Mouse (Mus musculus): ENCODE results near the gene Pltp. TPM values are rescaled to one million over a fixed set of nuclear protein-coding genes. Genes with fewer than 3 reads are reported as not detected.

The Pltp gene
- polyA plus RNA-seq (2014; fragmentation: Illumina TruSeq; extraction: RNeasy Lipid Tissue Mini Kit (QIAGEN cat#74804); ENCODE audit: low read depth, low replicate concordance), result 169 TPM

GRCm38 (mm10) chr2:164857101-164857821 lies at the start of gene Pltp:
Gene Pltp (minus strand): TSS chr2:164857711.

GRCm38 (mm10) chr2:164879228-164879567 lies 21.7 kb upstream of the Pltp start, which contains the start of gene Pcif1:
Gene Pcif1 (plus strand): TSS chr2:164879304.

GRCm38 (mm10) chr2:164833314-164833959 lies 24.1 kb downstream of the Pltp start, which contains the start of gene Neurl2:
Gene Neurl2 (minus strand): TSS chr2:164833456.

GRCm38 (mm10) chr2:164832748-164833301 lies 24.7 kb downstream of the Pltp start, which contains the start of gene Ctsa:
Gene Ctsa (plus strand): TSS chr2:164832873.

GRCm38 (mm10) chr2:164828437-164828836 lies 29.1 kb downstream of the Pltp start, which contains the start of gene Spata25:
Gene Spata25 (minus strand): TSS chr2:164828537.

GRCm38 (mm10) chr2:164822636-164823165 lies 34.8 kb downstream of the Pltp start, which contains the start of gene Zswim1:
Gene Zswim1 (plus strand): TSS chr2:164822686.

GRCm38 (mm10) chr2:164804533-164805331 lies 52.8 kb downstream of the Pltp start, which contains the start of the genes Acot8 and Zswim3:
Gene Acot8 (minus strand): TSS chr2:164804882.
Gene Zswim3 (plus strand): TSS chr2:164805098.

Other genes with a start within 250 kb of the Pltp start
- 215 TPM for gene Wfdc6b, start 244.2 kb downstream of the Pltp start, polyA plus RNA-seq (2014; fragmentation: Illumina TruSeq; extraction: RNeasy Lipid Tissue Mini Kit (QIAGEN cat#74804); ENCODE audit: low read depth, low replicate concordance)
- 244 TPM for gene Wfdc8, start 244.1 kb downstream of the Pltp start, polyA plus RNA-seq (2014; fragmentation: Illumina TruSeq; extraction: RNeasy Lipid Tissue Mini Kit (QIAGEN cat#74804); ENCODE audit: low read depth, low replicate concordance)
- gene Wfdc16, start 218.9 kb downstream of the Pltp start, polyA plus RNA-seq (2014; fragmentation: Illumina TruSeq; extraction: RNeasy Lipid Tissue Mini Kit (QIAGEN cat#74804); ENCODE audit: low read depth, low replicate concordance), result 298 TPM
- gene Wfdc10, start 201.7 kb downstream of the Pltp start, polyA plus RNA-seq (2014; fragmentation: Illumina TruSeq; extraction: RNeasy Lipid Tissue Mini Kit (QIAGEN cat#74804); ENCODE audit: low read depth, low replicate concordance), result 2,863 TPM
- gene Wfdc9, start 201.1 kb downstream of the Pltp start, polyA plus RNA-seq (2014; fragmentation: Illumina TruSeq; extraction: RNeasy Lipid Tissue Mini Kit (QIAGEN cat#74804); ENCODE audit: low read depth, low replicate concordance), result 297 TPM
- gene Wfdc11, start 183.6 kb downstream of the Pltp start, polyA plus RNA-seq (2014; fragmentation: Illumina TruSeq; extraction: RNeasy Lipid Tissue Mini Kit (QIAGEN cat#74804); ENCODE audit: low read depth, low replicate concordance), result 41.2 TPM
- 775 TPM for gene Wfdc13, start 172.6 kb downstream of the Pltp start, polyA plus RNA-seq (2014; fragmentation: Illumina TruSeq; extraction: RNeasy Lipid Tissue Mini Kit (QIAGEN cat#74804); ENCODE audit: low read depth, low replicate concordance)
- 1,086 TPM for gene Spint4, start 159.2 kb downstream of the Pltp start, polyA plus RNA-seq (2014; fragmentation: Illumina TruSeq; extraction: RNeasy Lipid Tissue Mini Kit (QIAGEN cat#74804); ENCODE audit: low read depth, low replicate concordance)
- 379 TPM for gene Spint5, start 142.4 kb downstream of the Pltp start, polyA plus RNA-seq (2014; fragmentation: Illumina TruSeq; extraction: RNeasy Lipid Tissue Mini Kit (QIAGEN cat#74804); ENCODE audit: low read depth, low replicate concordance)
- 12.2 TPM for gene Wfdc3, start 111.8 kb downstream of the Pltp start, polyA plus RNA-seq (2014; fragmentation: Illumina TruSeq; extraction: RNeasy Lipid Tissue Mini Kit (QIAGEN cat#74804); ENCODE audit: low read depth, low replicate concordance)
- gene Dnttip1, start 111.7 kb downstream of the Pltp start, polyA plus RNA-seq (2014; fragmentation: Illumina TruSeq; extraction: RNeasy Lipid Tissue Mini Kit (QIAGEN cat#74804); ENCODE audit: low read depth, low replicate concordance), result 26.0 TPM
- gene Ube2c, start 87.8 kb downstream of the Pltp start, polyA plus RNA-seq (2014; fragmentation: Illumina TruSeq; extraction: RNeasy Lipid Tissue Mini Kit (QIAGEN cat#74804); ENCODE audit: low read depth, low replicate concordance), result 5.0 TPM
- gene Tnnc2, start 77.7 kb downstream of the Pltp start, polyA plus RNA-seq (2014; fragmentation: Illumina TruSeq; extraction: RNeasy Lipid Tissue Mini Kit (QIAGEN cat#74804); ENCODE audit: low read depth, low replicate concordance), result 1.0 TPM
- 18.3 TPM for gene Snx21, start 71.9 kb downstream of the Pltp start, polyA plus RNA-seq (2014; fragmentation: Illumina TruSeq; extraction: RNeasy Lipid Tissue Mini Kit (QIAGEN cat#74804); ENCODE audit: low read depth, low replicate concordance)
- 19.6 TPM for gene Acot8, start 52.8 kb downstream of the Pltp start, polyA plus RNA-seq (2014; fragmentation: Illumina TruSeq; extraction: RNeasy Lipid Tissue Mini Kit (QIAGEN cat#74804); ENCODE audit: low read depth, low replicate concordance)
- 4.2 TPM for gene Zswim3, start 52.6 kb downstream of the Pltp start, polyA plus RNA-seq (2014; fragmentation: Illumina TruSeq; extraction: RNeasy Lipid Tissue Mini Kit (QIAGEN cat#74804); ENCODE audit: low read depth, low replicate concordance)
- gene Zswim1, start 35.0 kb downstream of the Pltp start, polyA plus RNA-seq (2014; fragmentation: Illumina TruSeq; extraction: RNeasy Lipid Tissue Mini Kit (QIAGEN cat#74804); ENCODE audit: low read depth, low replicate concordance), result 8.6 TPM
- 1.6 TPM for gene Spata25, start 29.2 kb downstream of the Pltp start, polyA plus RNA-seq (2014; fragmentation: Illumina TruSeq; extraction: RNeasy Lipid Tissue Mini Kit (QIAGEN cat#74804); ENCODE audit: low read depth, low replicate concordance)
- gene Ctsa, start 24.8 kb downstream of the Pltp start, polyA plus RNA-seq (2014; fragmentation: Illumina TruSeq; extraction: RNeasy Lipid Tissue Mini Kit (QIAGEN cat#74804); ENCODE audit: low read depth, low replicate concordance), result 142 TPM
- gene Neurl2, start 24.3 kb downstream of the Pltp start, polyA plus RNA-seq (2014; fragmentation: Illumina TruSeq; extraction: RNeasy Lipid Tissue Mini Kit (QIAGEN cat#74804); ENCODE audit: low read depth, low replicate concordance), result 3.0 TPM
- 38.8 TPM for gene Pcif1, start 21.6 kb upstream of the Pltp start, polyA plus RNA-seq (2014; fragmentation: Illumina TruSeq; extraction: RNeasy Lipid Tissue Mini Kit (QIAGEN cat#74804); ENCODE audit: low read depth, low replicate concordance)
- gene Zfp335, start 54.0 kb upstream of the Pltp start, polyA plus RNA-seq (2014; fragmentation: Illumina TruSeq; extraction: RNeasy Lipid Tissue Mini Kit (QIAGEN cat#74804); ENCODE audit: low read depth, low replicate concordance), result 11.1 TPM
- 9.1 TPM for gene Mmp9, start 83.1 kb upstream of the Pltp start, polyA plus RNA-seq (2014; fragmentation: Illumina TruSeq; extraction: RNeasy Lipid Tissue Mini Kit (QIAGEN cat#74804); ENCODE audit: low read depth, low replicate concordance)
- 1.6 TPM for gene Slc12a5, start 103.1 kb upstream of the Pltp start, polyA plus RNA-seq (2014; fragmentation: Illumina TruSeq; extraction: RNeasy Lipid Tissue Mini Kit (QIAGEN cat#74804); ENCODE audit: low read depth, low replicate concordance)
- 23.6 TPM for gene Ncoa5, start 177.2 kb upstream of the Pltp start, polyA plus RNA-seq (2014; fragmentation: Illumina TruSeq; extraction: RNeasy Lipid Tissue Mini Kit (QIAGEN cat#74804); ENCODE audit: low read depth, low replicate concordance)
- gene Cd40, start 197.9 kb upstream of the Pltp start, polyA plus RNA-seq (2014; fragmentation: Illumina TruSeq; extraction: RNeasy Lipid Tissue Mini Kit (QIAGEN cat#74804); ENCODE audit: low read depth, low replicate concordance), result 2.2 TPM
- not detected for gene 1700025C18Rik, start 233.0 kb upstream of the Pltp start, polyA plus RNA-seq (2014; fragmentation: Illumina TruSeq; extraction: RNeasy Lipid Tissue Mini Kit (QIAGEN cat#74804); ENCODE audit: low read depth, low replicate concordance)